Mouse (Mus musculus) lung, adult 2 months (tissue): ENCODE data around the gene Fndc9.

Experiments used
- CTCF ChIP-seq: fragments of 200-500 bp; IDR thresholded peaks from 2 replicates; pipeline ENCODE4 v1.5.1; 2011; ENCODE audit warnings: mild to moderate bottlenecking, low read length, control low read depth; ENCODE audit not compliant: insufficient read depth
- POLR2A ChIP-seq: fragments of 200-500 bp; IDR thresholded peaks from 2 replicates; pipeline ENCODE4 v1.6.1; 2011; ENCODE audit warnings: low read depth, mild to moderate bottlenecking, control low read depth, low read length, borderline replicate concordance; ENCODE audit errors: extremely low read depth

- no peak for TF ChIP-seq CTCF
- no peak for TF ChIP-seq POLR2A
These were observed 43.4 kb downstream of the Fndc9 start for GRCm38 (mm10) chr11:46278709-46279108.
